ENCODE assay signal across 8 mouse cellular contexts in the genomic region with DNA sequence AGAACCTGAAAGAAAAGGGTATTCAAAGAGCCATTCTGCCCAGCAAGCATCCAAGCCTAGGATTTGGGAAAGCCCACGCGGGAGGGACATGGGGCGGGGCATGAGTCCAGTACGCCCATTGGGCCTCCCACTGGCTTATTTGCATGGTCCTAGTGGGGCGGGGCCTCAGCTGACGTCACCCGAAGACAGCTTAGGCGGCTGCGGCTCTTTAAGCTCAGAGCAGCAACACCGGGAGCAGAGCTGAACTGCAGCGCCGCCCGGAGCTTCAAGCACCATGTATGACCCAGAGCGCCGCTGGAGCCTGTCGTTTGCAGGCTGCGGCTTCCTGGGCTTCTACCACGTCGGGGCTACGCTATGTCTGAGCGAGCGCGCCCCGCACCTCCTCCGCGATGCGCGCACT. TPM values are rescaled to one million over a fixed set of nuclear protein-coding genes. Genes with fewer than 3 reads are reported as not detected.
DNase-seq lines count a peak whose midpoint lies in the region; ATAC-seq and TF ChIP-seq lines count a peak whose summit lies in the region.

A gene (plus strand): TSS at position 238 of the 400 bp plus-strand sequence.

- H3K27ac ChIP-seq in left cerebral cortex, adult 2 months = peak within 1 kb of the TSS; percentile 88

- intact Hi-C loops in left cerebral cortex, adult 2 months (cut with DNase I) = loop anchor here (1.0 to 5.0 kb wide), 2 partner anchors 45 to 93 kb away; a partner anchor contains a TSS

- H3K4me3 ChIP-seq in left cerebral cortex, adult 2 months = peak within 1 kb of the TSS; percentile 64

- peak; percentile 22 for TF ChIP-seq CTCF in left cerebral cortex, adult 2 months (IDR thresholded peaks at IDR 0.05)

- DNase-seq in adrenal gland, adult 18-20 months (ENCODE audit: low spot score in 2 of 2) = peak; percentile 91
- DNase-seq in embryo, embryonic 10.5 days (ENCODE audit: low spot score) = peak; percentile 99
- peak; percentile 93 for DNase-seq in gastrocnemius, postnatal 10 days
- peak; percentile 74 for DNase-seq in hindlimb bud, embryonic 11.5 days (ENCODE audit: extremely low spot score, low read depth, low spot score)
- DNase-seq in left cerebral cortex, adult 2 months (ENCODE audit: extremely low spot score in 1 of 2, low spot score in 2 of 2) = peak; percentile 96
- DNase-seq in right cerebral cortex, adult 2 months (ENCODE audit: low spot score in 2 of 2) = peak; percentile 96 to 99
- peak; percentile 69 for DNase-seq in urinary bladder, postnatal 10 days (ENCODE audit: low spot score)

- ATAC-seq in megakaryocyte, adult 5-6 weeks (ENCODE audit: poor library complexity, severe bottlenecking) = peak; percentile 81

RNA-seq across cellular contexts. Expression of the gene that starts here (rescaled TPM):
- 100 to 1,000 TPM in 1 of 2 experiments, 10 to 100 TPM in 1; 55.8 to 288 TPM for total RNA-seq in adrenal gland, adult 18-20 months (2021)
- 1 to 10 TPM; 3.7 to 4.5 TPM for total RNA-seq in gastrocnemius, postnatal 10 days (2021)
- 10 to 100 TPM; 10.9 to 12.0 TPM for total RNA-seq in left cerebral cortex, adult 2 months (2021)
- not detected in 2 replicates for total RNA-seq in megakaryocyte, adult 5-6 weeks (2015)
- not detected in 2 replicates for total RNA-seq in megakaryocyte, adult 5-6 weeks (2017)

Comparison
In these comparisons a context has a peak if more than half of its experiments do, and no peak if none do; other contexts are left out.
1. Peak in every context shown above with its lines: DNase-seq, ATAC-seq, H3K4me3 ChIP-seq and H3K27ac ChIP-seq.
2. RNA of the gene that starts here (total RNA-seq): 55.8 to 288 TPM in adrenal gland, adult 18-20 months, 10.9 to 12.0 TPM in left cerebral cortex, adult 2 months and 3.7 to 4.5 TPM in gastrocnemius, postnatal 10 days; not detected in megakaryocyte, adult 5-6 weeks; every median in the first group is over 4 times any median in the second.
3. RNA of the gene that starts here (total RNA-seq): 55.8 to 288 TPM in adrenal gland, adult 18-20 months; 10.9 to 12.0 TPM in left cerebral cortex, adult 2 months and 3.7 to 4.5 TPM in gastrocnemius, postnatal 10 days; every median in the first group is over 4 times any median in the second.
4. Peak in ATAC-seq in megakaryocyte, adult 5-6 weeks; RNA of the gene not detected or under 1 TPM.